Mouse (Mus musculus) right cerebral cortex, adult 2 months (tissue): ENCODE measurements at regions not wholly inside any gene's neighbourhood (a gene's known extent, or its start where the extent isn't known, plus 50 kb on each side); places are given as distances from the start of the nearest gene placed in this dataset.

Experiments
- DNase-seq, 2 experiments: peaks; one replicate each; pipeline ENCODE4 v3.0.0; 2021 to 2022; ENCODE audit warnings: low spot score in 2 of 2

DNA sequence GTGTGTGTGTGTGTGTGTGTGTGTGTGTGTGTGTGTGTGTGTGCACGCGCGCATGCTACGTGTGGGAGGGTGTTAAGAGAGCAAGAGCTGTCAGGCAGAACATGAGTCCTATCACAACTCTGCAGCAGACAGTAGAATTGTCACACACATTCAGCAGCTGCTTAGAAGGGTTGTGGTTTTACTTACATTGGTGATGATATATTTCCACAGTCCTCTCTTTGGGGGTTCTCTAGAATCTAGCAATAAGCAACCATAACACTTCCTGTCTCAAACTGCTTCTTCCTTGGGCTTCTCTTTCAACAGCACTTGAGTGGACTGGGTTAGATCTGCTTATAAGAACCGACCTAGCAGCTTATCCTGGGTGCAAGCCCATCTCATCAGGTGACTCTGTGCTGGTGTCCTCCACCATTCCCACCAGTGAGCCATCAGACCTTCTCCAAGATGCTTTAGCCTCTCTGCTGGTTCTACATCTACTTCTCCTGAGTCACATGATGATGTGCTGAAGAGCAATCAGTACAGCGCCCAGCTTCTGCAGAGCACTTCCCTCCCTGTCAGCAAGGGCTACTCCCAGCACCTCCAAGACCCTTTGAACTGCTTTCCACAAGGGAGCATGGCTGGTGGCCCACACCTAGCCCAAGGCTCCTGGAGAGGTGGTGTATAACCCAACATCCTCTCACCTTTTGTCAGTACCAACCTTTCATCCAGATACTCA is 222.6 kb downstream of the Wdr11 start:
- DNase-seq: no peak

DNA sequence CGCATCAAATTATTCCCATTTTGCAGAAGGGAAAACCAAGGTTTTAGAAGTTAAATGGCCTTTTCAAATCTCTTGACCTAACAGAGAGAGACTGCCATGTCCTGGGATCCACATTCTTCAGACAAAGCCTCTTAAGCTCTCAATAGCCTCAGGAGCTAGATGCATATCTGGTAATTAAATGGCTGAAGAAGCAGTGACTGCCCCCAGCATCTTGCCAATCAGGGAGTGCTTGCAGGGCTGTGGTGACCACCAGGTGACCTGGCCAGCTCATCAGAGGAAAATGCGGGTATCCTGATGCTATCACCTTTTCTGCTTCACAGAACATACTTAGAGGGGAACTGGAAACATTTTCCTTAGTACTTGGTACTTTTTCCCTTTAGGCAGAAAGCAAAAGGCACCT is 227.2 kb downstream of the Wdr11 start:
- DNase-seq: no peak

DNA sequence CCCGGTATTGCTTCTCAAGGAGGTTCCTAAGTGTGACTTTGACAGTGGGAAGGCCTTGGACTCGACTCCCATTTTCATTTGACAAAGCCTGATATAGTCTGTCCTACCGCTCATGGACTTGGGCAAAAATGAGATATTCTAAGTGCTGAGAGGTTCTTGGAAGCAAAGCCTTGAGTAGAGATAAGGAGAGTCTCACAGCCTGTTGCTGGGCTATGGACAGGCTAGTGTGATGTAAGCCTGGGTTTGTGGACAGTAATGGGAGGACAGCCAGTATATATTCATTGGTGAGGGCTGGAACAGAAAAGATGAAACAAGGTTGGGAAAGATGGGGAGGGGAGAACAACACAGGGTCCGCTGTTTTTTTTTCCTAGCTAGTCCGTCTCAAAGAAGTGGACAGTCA is 228.0 kb downstream of the Wdr11 start:
- no peak for DNase-seq

DNA sequence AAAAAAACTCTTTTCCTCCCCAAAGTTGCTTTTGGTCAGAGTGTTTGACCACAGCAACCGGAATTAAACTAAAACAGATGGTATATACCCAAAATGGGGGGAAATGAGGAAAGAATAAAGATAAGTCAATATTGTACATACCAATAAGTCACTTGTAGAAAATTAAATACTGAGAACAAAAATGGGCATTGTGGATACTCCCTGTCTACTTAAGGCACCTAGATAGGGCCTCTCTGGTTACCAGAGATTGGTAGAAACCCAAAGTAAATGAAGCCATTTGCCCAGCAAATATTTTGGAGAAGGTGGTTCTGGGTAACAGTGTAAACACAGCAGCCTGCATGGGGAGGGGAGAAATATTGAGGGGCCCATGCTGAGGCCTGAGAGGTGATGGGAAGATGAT is 237.3 kb downstream of the Wdr11 start:
- no peak for DNase-seq

DNA sequence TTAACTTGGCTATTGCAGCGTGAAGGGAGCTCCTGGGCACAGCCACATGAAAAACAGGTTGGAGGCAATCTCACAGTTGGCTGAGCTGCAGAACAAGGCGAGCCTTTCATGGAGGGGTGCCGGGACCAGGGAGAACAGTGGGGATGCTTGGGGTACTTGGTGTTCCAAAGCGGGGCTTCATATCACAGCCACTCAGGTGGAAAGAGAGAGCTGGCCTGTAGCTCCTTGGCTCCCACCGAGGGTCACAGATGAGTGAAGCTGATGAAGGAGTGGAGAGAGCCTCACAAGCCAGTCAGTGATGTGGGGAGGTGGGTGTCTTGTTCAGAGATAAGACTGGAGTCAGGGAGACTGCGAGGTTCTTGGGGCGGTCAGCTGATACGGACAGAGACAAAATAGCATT is 241.2 kb downstream of the Wdr11 start:
- no peak for DNase-seq

DNA sequence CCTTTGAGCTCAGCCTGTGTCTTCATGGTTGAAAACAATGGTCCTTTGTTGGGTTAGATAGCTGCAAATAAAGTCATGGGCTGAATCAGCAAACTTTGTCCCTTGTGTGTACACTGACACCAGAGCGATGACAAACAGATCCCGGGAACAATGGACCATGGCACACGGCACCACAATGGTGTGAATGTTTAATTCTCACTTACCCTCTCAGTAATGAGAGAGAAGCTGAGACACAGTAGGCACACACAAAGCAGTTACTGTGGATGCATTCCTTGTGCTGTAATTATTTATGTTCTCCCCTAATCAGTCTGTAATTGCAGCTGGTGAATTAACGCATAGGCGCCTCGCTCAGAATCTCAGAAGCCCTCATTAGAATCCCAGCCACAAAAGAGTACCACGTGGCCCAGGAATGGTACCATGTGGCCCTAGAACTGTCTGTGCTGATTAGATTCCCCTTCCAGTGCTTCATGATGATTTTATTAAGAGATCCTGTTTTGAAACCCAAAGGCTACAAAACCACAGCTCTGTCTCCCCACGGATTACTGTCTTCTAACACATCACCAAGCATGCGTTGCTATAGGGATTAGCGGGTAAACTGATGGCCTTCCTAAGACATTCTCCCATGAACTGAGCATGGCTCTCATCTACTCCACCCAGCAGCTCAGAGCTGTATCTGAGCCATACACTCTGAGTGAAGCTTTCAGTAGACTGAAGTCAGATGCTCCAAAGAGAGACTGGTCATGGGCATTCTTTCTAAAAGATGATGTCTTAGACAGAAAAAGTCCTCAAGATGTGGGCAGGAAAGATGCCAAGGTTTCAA is 250.8 kb downstream of the Wdr11 start:
- DNase-seq: peak; percentile 2 to 5

DNA sequence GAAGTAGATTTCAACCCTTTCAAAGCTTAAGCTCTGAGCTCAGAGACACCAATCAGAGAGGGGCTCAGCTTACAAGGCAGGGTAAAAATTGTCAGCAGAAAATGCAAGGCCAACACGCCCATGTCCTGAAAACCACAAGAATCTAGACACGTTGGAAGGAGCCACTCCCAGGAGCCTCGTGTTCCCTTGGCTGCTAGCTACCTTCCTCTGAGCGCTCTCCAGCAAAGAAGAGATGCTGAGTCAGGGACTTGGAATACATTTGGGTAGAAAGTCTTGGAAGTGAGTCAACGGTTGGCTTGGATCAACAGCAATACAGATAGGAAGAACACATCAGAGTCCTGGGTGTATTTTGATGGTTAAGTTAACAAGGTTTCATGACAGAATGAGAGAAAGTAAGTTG is 255.5 kb downstream of the Wdr11 start:
- DNase-seq: peak; percentile 2 to 3

DNA sequence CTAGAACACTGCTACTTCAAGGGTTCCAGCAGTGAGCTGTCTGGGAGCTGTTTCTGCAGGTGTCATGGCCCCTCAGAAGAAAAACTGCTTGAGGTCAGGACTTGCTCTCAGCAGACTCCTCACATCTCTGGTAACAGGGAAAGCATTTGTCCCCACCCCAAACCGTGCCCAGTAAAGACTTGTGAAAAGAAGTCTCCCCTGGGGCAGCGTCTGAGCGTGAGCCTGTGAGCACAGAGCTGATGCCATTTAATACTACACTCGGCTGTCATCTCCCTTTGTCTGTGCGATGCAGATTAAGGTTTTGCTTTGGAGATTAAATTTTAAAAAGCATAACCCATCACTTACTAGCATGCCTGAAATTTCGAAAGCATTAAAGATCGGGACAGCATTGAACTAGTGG is 261.9 kb downstream of the Wdr11 start:
- no peak for DNase-seq

DNA sequence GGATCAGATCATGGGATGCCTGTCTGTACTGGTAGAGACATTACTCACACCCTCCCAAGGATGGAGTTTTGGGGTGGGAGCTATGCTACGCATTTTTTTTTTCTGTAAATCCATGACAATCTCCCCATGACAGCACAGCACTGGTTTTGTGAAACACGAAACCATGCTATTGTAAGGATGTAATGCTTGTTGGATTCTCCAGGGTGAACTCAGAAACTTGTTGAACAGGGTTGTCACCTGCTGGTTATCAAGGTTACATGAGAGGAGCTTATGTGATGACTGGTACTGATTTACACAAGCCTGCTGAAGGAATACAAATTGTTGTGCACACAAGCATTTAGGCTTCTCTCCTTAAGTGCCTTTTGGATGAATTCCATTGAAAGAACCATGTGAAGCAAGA is 263.3 kb downstream of the Wdr11 start:
- DNase-seq: no peak

DNA sequence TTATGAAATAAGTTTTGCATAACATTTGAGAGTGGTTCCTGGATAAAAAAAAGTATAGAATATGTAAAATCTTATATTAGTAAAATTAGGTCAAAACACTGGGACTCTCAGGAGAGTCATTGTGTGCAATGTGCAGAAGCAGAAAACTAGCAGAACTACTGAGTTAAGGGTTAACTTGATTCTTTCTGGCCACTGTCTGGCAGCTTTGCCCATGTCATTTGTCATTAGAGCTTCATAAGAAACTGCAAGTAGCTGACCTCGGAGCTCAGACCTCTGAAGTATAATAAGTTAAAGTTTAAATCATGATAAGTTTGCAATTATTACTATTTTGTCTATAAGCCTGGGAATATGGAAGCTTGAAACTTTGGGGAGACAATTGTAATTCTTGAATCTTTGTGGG is 271.3 kb downstream of the Wdr11 start:
- DNase-seq: no peak

DNA sequence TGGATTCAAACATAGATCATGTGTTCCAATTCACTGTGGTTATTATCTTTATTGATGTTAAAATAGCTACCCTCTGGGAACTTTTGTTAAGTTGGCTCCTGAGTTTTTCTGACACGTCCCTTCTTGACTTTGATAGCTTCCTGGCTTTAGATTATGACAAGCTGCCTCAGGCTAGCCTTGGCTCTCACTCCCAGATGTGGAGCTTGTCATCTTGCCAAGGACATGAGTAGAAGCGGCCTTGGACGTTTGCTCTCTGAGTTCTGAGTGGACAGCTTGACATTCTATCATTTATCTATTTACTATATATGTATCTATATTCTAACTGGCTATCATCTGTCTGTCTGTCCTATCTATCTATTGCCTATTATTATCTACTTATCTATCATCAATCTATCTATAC is 273.9 kb downstream of the Wdr11 start:
- no peak for DNase-seq

DNA sequence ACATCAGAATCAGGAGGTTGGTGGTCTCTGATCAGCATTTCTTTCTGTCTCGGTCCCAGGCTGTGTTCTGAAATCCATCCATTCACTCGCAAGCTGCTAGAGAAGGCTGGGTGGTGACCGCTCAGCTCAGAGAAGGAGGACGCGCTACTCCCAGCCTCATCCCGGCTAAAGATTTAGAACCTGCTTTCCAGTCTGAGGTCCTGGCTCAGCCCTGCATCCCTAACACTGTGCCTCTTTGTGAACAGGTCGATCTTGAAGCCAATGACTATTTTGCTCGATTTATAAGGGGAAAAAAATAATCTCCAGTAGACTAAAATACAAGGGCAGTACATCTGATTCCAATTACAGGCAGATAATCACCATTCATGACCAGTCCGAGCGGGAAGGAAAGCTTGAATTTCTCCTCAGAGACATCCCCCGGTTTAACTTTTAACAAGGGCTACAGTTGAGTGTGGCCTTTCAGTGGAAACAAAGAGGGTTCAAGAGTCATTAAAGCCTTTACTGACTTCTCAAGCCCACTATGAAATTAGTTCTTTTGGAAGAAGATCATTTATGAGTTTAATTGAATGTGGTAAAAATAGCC is 280.6 kb downstream of the Wdr11 start:
- no peak for DNase-seq

DNA sequence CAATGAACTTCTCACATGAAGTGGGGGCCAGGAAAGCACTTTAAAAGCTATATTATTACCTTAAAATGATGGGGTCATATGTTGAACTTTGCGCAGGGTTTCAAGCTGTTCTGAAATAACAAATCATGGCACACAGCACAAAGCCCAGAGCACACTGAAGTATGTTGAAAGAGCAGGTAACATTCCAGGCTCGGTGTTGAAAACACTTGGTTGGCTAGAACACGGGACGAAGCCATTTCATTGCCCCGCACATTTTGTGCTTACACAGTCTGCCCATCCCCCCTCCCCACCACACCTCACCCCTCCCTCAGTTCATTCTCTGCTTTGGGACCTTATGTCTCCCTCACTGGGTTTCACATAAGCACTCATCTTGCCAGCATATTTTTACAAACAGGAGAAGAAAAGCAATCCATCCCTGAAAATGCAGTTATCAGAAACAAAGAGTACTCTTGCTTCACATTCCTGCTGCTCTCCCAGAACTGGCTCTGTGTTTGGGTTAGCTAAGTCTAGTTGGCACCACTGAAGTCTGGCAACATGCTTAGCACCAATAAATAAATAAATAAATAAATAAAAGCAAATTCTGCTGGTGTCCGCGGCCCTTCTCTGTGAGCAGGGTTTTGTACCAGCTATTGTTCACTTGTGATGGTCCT is 284.7 kb downstream of the Wdr11 start:
- no peak for DNase-seq

DNA sequence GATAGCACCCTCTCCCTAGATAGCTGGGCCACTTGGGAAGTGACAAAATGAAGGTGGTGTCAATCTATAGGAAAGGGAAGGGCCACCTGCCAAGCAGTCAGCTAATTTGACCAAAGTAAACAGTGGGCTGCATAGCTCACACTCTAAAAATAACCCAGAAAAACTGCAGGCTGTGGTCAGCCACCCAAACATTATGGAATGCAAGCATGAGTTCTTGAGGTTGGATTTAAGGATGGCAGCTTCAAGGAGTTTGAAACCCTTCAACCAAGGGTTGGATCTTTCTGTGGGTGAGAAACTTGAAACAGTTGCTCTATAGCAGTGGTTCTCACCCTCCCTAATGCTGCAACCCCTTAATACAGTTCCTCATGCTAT is 285.2 kb downstream of the Wdr11 start:
- no peak for DNase-seq

DNA sequence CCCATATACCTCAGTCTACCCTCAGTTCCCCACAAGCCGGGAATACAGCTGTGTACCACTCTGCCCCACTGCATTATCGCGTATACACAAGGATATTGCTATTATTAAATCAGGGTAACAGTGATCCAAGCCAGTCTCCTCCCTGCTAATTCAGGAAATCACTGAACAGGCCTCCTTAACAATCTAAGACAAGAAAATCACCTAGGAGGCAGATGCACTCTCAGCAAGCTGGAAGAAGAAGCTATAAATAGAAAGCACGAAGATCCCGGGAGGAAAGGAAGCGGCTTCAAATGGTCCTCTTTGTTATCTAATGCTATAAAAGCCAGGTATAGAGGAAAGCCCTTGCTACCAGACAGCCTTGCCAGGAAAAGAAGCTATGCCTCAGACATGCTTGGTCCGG is 304.6 kb downstream of the Wdr11 start:
- no peak for DNase-seq

DNA sequence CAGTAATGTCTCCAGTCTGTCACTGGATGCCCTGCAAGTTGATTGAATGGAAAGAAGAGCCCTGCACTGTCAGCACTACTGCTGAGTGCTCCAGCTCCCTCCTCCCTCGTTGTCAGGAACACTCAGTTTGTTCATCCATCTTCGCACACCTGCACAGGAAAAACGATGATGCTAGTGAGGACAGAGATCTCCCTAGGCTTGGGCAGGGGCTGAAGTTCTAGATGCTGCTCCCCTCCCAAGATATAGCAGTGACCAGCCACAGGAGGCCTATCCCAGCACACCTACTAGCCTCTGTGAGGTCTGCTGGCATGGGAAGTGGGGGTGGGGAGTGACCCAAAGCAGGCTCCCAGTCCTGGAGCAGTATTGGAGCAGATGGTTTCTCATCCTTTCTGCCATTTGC is 305.8 kb downstream of the Wdr11 start:
- no peak for DNase-seq

DNA sequence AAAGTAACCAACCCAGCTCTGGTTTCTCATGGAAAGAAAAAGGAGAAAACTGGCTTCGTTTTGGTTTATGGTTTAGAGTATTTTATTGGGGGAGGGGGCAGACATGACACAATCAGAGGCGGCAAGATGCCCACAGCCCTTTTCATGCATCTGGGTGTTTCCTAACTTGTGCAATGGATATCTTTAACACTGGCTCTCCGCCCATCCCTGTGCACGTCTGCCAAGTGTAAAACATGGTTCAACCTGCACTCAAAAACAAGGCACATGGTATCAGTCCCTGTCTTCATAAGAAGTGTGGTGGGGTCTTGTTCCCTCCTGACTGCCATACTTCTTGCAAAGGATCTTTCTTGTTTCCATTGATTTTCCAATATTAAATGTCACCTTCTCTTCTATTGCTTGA is 310.6 kb downstream of the Wdr11 start:
- no peak for DNase-seq

DNA sequence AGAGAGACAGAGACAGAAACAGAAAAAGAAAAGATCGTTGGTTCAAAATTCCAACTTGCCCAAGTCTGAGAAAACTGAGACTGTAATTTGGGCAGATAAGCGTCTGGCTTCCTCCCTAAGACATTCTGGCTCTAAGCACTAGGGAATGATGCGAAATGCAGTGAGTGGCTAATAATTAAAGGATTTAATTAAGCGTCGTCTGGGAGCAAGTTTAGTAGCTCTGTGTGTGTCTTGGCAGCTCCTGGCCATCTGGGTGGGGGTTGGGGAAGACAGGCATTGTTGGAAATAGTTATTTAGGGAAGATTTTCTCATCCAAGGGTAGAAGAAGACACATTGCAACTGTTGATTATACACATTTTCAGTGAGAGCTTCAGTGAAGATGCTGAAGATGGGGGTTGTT is 311.5 kb downstream of the Wdr11 start:
- DNase-seq: no peak

DNA sequence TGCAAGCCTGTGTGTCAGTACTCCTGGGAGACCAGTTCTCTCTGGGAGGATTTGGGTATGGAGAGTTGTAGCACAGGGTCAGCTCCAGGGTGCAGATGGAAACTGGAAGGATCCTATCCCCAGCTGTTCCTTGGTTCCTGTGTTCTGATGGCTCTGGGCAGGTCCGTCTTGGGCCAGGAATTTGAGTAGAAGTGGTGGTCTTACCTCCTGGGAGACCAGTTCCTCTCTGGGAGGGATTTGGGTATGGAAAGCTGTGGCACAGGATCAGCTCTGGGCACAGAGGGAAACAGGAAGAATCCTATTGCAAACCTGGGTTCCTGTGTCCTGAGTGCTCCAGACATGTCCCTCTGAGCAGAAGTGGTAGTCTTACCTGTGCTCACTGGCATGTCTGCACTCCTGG is 314.5 kb downstream of the Wdr11 start:
- DNase-seq: no peak

DNA sequence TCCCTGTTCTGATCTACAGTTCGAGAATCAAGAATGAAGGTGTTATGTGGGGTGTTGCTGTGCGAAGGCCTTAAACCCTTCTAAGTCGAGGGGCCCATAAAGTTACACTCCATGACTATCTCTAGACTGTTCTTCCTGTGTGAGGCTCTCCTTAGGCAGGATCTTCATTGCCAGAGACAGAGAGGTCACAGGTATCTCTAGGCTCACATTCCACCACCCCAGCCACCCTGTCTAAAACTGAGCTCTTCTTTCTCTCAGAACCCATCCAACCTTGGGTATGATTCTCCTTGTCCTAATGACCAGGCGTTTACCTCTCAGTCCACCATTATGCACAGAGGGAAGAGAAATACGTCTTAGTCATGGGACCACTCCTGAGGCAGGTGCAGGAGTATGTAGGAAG is 317.2 kb downstream of the Wdr11 start:
- no peak for DNase-seq

DNA sequence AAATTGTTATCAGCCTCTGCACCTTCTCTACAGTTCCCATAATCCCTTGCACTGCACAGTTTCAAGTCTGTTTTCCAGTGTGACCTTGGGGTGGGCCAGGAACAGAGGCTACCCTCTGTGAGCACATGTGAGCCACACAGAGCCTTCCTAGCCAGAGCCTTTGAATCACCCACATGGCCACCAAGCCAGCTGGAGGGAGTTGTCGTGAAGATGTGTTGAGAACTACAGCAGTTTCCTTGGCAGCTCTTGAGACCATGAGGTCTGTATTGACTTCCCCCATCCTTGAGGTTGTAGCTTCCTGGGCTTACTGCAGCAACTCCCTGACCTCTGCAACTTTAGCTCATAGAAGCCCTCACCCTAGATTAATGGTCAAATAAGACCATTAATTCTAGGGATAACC is 318.1 kb downstream of the Wdr11 start:
- no peak for DNase-seq

DNA sequence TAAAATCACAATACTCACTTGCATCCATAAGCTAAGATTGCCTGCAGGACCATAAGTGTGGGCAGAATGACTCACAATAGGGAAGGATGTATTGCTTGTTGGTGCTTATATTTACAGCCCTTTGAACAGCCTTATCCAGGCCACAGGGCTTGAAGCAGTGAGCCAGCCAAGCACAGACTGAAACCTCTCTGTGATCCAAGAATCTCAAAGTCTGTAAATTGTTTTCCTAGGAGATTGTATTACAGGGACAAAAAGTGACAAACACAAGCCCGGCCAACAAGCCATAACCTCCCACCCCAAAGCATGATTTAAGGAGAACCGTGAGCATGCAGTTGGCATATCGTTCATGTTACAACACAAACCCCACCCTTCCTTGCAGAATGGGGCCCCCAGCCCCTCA is 319.2 kb downstream of the Wdr11 start:
- DNase-seq: no peak

DNA sequence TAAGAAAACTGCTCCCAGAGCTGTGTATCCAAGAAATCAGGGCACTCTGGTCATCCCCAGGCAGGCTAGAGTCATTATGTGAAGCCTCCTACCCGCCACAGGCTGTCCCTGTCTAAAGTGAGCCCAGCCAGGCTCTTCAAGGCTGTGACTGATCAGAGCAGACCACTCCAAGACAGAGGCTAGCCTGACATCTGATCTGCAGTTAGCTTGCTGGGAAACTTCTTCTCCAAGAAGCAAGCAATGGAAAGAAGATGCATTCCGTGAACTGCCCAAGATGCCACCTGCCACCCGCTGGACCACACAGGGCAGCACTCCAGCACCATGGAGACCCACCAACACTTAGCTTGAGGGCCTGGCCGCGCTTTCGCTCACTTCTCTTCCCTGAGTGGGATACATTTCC is 323.2 kb downstream of the Wdr11 start:
- DNase-seq: no peak
